Mouse (Mus musculus): ENCODE results near the gene BC048403. TPM values are rescaled to one million over a fixed set of nuclear protein-coding genes. Genes with fewer than 3 reads are reported as not detected.
"Not testable (repeated sequence)": the region's sequence is repeated elsewhere in the genome, so short reads cannot be mapped to it uniquely, and the experiment has no call there.

BC048403 gene
- polyA plus RNA-seq, 1 experiment, result 2.8 TPM

- Histone ChIP-seq H3K4me1 (ENCODE audit: control insufficient read depth, insufficient read depth, insufficient read length, low read length) (peaks cover 3% of the 10 kb centered on the region; the same call in 1 of the 2 replicates), H3K4me3 (ENCODE audit: insufficient read depth, low read depth, low read length) (no peak overlapping the region), H3K27ac (replicated peaks; ENCODE audit: low read depth, low read length) (no peak overlapping the region)
Measured at GRCm38 (mm10) chr10:121731048-121731725, 8.6 kb upstream of the BC048403 start.

- peaks cover 3% of the 10 kb centered on the region; the same call in 1 of the 2 replicates for H3K4me1 ChIP-seq (ENCODE audit: control insufficient read depth, insufficient read depth, insufficient read length, low read length)
- no peak overlapping the region for H3K27ac ChIP-seq (replicated peaks; ENCODE audit: low read depth, low read length)
- no peak overlapping the region for H3K4me3 ChIP-seq (ENCODE audit: insufficient read depth, low read depth, low read length)
Measured at GRCm38 (mm10) chr10:121732542-121732941, 7.2 kb upstream of the BC048403 start.

GRCm38 (mm10) chr10:121737256-121737655, 2.5 kb upstream of the BC048403 start:
- Histone ChIP-seq H3K27ac (replicated peaks; ENCODE audit: low read depth, low read length) (no peak overlapping the region), H3K4me1 (ENCODE audit: control insufficient read depth, insufficient read depth, insufficient read length, low read length) (peaks cover 3% of the 10 kb centered on the region; the same call in 1 of the 2 replicates), H3K4me3 (ENCODE audit: insufficient read depth, low read depth, low read length) (no peak overlapping the region)

GRCm38 (mm10) chr10:121742336-121742735, 2.6 kb downstream of the BC048403 start:
- Histone ChIP-seq H3K27ac (replicated peaks; ENCODE audit: low read depth, low read length) (no peak overlapping the region), H3K4me1 (ENCODE audit: control insufficient read depth, insufficient read depth, insufficient read length, low read length) (no peaks in the 10 kb centered on the region), H3K4me3 (ENCODE audit: insufficient read depth, low read depth, low read length) (no peak overlapping the region)

- H3K4me3 ChIP-seq (ENCODE audit: insufficient read depth, low read depth, low read length), result no peak overlapping the region
- no peaks in the 10 kb centered on the region for H3K4me1 ChIP-seq (ENCODE audit: control insufficient read depth, insufficient read depth, insufficient read length, low read length)
- H3K27ac ChIP-seq (replicated peaks; ENCODE audit: low read depth, low read length), result no peak overlapping the region
Measured at GRCm38 (mm10) chr10:121750175-121750574, 10.4 kb downstream of the BC048403 start.

GRCm38 (mm10) chr10:121754237-121754636, 14.5 kb downstream of the BC048403 start:
- no peak overlapping the region for H3K4me3 ChIP-seq (ENCODE audit: insufficient read depth, low read depth, low read length)
- H3K27ac ChIP-seq (replicated peaks; ENCODE audit: low read depth, low read length), result no peak overlapping the region
- H3K4me1 ChIP-seq (ENCODE audit: control insufficient read depth, insufficient read depth, insufficient read length, low read length), result no peaks in the 10 kb centered on the region

- H3K4me1 ChIP-seq (ENCODE audit: control insufficient read depth, insufficient read depth, insufficient read length, low read length), result no peaks in the 10 kb centered on the region
Measured at GRCm38 (mm10) chr10:121755822-121756221, 16.1 kb downstream of the BC048403 start.

GRCm38 (mm10) chr10:121756677-121757076, 16.9 kb downstream of the BC048403 start:
- H3K4me3 ChIP-seq (ENCODE audit: insufficient read depth, low read depth, low read length), result no peak overlapping the region

More at GRCm38 (mm10) chr10:121755822-121756221, 16.1 kb downstream of the BC048403 start:
- H3K4me3 ChIP-seq (ENCODE audit: insufficient read depth, low read depth, low read length), result no peak overlapping the region
- H3K27ac ChIP-seq (replicated peaks; ENCODE audit: low read depth, low read length), result no peak overlapping the region

GRCm38 (mm10) chr10:121759095-121759494, 19.4 kb downstream of the BC048403 start:
- H3K4me1 ChIP-seq (ENCODE audit: control insufficient read depth, insufficient read depth, insufficient read length, low read length), result no peaks in the 10 kb centered on the region
- H3K27ac ChIP-seq (replicated peaks; ENCODE audit: low read depth, low read length), result no peak overlapping the region
- no peak overlapping the region for H3K4me3 ChIP-seq (ENCODE audit: insufficient read depth, low read depth, low read length)

More at GRCm38 (mm10) chr10:121756677-121757076, 16.9 kb downstream of the BC048403 start:
- no peak overlapping the region for H3K27ac ChIP-seq (replicated peaks; ENCODE audit: low read depth, low read length)
- H3K4me1 ChIP-seq (ENCODE audit: control insufficient read depth, insufficient read depth, insufficient read length, low read length), result no peaks in the 10 kb centered on the region

- no peak overlapping the region for H3K4me3 ChIP-seq (ENCODE audit: insufficient read depth, low read depth, low read length)
- H3K27ac ChIP-seq (replicated peaks; ENCODE audit: low read depth, low read length), result no peak overlapping the region
- H3K4me1 ChIP-seq (ENCODE audit: control insufficient read depth, insufficient read depth, insufficient read length, low read length), result no peaks in the 10 kb centered on the region
Measured at GRCm38 (mm10) chr10:121762141-121762540, 22.4 kb downstream of the BC048403 start.

GRCm38 (mm10) chr10:121763191-121763590, 23.5 kb downstream of the BC048403 start:
- H3K27ac ChIP-seq (replicated peaks; ENCODE audit: low read depth, low read length), result no peak overlapping the region

GRCm38 (mm10) chr10:121764469-121765173, 24.9 kb downstream of the BC048403 start:
- Histone ChIP-seq H3K4me1 (ENCODE audit: control insufficient read depth, insufficient read depth, insufficient read length, low read length) (no peaks in the 10 kb centered on the region), H3K4me3 (ENCODE audit: insufficient read depth, low read depth, low read length) (no peak overlapping the region), H3K27ac (replicated peaks; ENCODE audit: low read depth, low read length) (no peak overlapping the region)

More at GRCm38 (mm10) chr10:121763191-121763590, 23.5 kb downstream of the BC048403 start:
- no peak overlapping the region for H3K4me3 ChIP-seq (ENCODE audit: insufficient read depth, low read depth, low read length)
- no peaks in the 10 kb centered on the region for H3K4me1 ChIP-seq (ENCODE audit: control insufficient read depth, insufficient read depth, insufficient read length, low read length)

- H3K4me1 ChIP-seq (ENCODE audit: control insufficient read depth, insufficient read depth, insufficient read length, low read length), result no peaks in the 10 kb centered on the region
- H3K27ac ChIP-seq (replicated peaks; ENCODE audit: low read depth, low read length), result no peak overlapping the region
- no peak overlapping the region for H3K4me3 ChIP-seq (ENCODE audit: insufficient read depth, low read depth, low read length)
Measured at GRCm38 (mm10) chr10:121765174-121766057, 25.7 kb downstream of the BC048403 start.

GRCm38 (mm10) chr10:121767295-121767694, 27.6 kb downstream of the BC048403 start:
- not testable (repeated sequence) for H3K4me3 ChIP-seq (ENCODE audit: insufficient read depth, low read depth, low read length); H3K27ac ChIP-seq (replicated peaks; ENCODE audit: low read depth, low read length); H3K4me1 ChIP-seq (ENCODE audit: control insufficient read depth, insufficient read depth, insufficient read length, low read length)

- Histone ChIP-seq H3K4me1 (ENCODE audit: control insufficient read depth, insufficient read depth, insufficient read length, low read length) (no peaks in the 10 kb centered on the region), H3K4me3 (ENCODE audit: insufficient read depth, low read depth, low read length) (no peak overlapping the region), H3K27ac (replicated peaks; ENCODE audit: low read depth, low read length) (no peak overlapping the region)
Measured at GRCm38 (mm10) chr10:121769711-121770110, 30.0 kb downstream of the BC048403 start.
